Mouse (Mus musculus) liver, adult 2 months (tissue): ENCODE data around the gene Hykk. TPM values are rescaled to one million over a fixed set of nuclear protein-coding genes. Genes with fewer than 3 reads are reported as not detected.
A peak's percentile ranks its signal among the peaks of the same experiment; 100 is the strongest.

ENCODE experiments used
- DNase-seq: peaks from one replicate; pipeline ENCODE4 v3.0.0-alpha.2; 2011; ENCODE audit warnings: low read depth, low spot score; ENCODE audit errors: extremely low read depth
- H3K27ac ChIP-seq: fragments of 200-500 bp; replicated peaks from 2 replicates; pipeline ENCODE4 v1.5.1; 2012; ENCODE audit warnings: low read depth, mild to moderate bottlenecking, control low read depth, inconsistent platforms, low read length; ENCODE audit not compliant: insufficient read depth
- H3K27me3 ChIP-seq: fragments of 200-500 bp; 2 replicates; pipeline ENCODE4 v1.6.1; 2012; ENCODE audit warnings: mild to moderate bottlenecking, moderate library complexity, low read length, inconsistent platforms; ENCODE audit not compliant: control insufficient read depth, insufficient read depth
- H3K36me3 ChIP-seq: fragments of 200-500 bp; 2 replicates; pipeline ENCODE4 v1.6.1; 2012; ENCODE audit warnings: low read length, inconsistent platforms; ENCODE audit not compliant: control insufficient read depth, insufficient read depth
- H3K4me1 ChIP-seq: fragments of 200-500 bp; 2 replicates; pipeline ENCODE4 v1.6.1; 2011; ENCODE audit warnings: low read length; ENCODE audit not compliant: control insufficient read depth, insufficient read depth
- H3K4me3 ChIP-seq: fragments of 200-500 bp; 2 replicates; pipeline ENCODE4 v1.5.1; 2011; ENCODE audit warnings: low read depth, mild to moderate bottlenecking, control low read depth, low read length, moderate library complexity; ENCODE audit not compliant: insufficient read depth
- H3K79me2 ChIP-seq: fragments of 200-500 bp; 2 replicates; pipeline ENCODE4 v1.6.1; 2012; ENCODE audit warnings: inconsistent platforms, mild to moderate bottlenecking, low read length, moderate library complexity; ENCODE audit not compliant: control insufficient read depth, insufficient read depth
- H3K9ac ChIP-seq: fragments of 200-500 bp; 2 replicates; pipeline ENCODE4 v1.6.1; 2012; ENCODE audit warnings: low read depth, mild to moderate bottlenecking, control low read depth, inconsistent platforms, low read length
- CTCF ChIP-seq: fragments of 200-500 bp; IDR thresholded peaks from 2 replicates; pipeline ENCODE4 v1.5.1; 2011; ENCODE audit warnings: low read depth, low read length, control low read depth
- POLR2A ChIP-seq: fragments of 200-500 bp; IDR thresholded peaks from 2 replicates; pipeline ENCODE4 v1.6.1; 2011; ENCODE audit warnings: low read length, control low read depth; ENCODE audit not compliant: insufficient read depth; ENCODE audit errors: extremely low read depth
- WGBS: fragments of 180-500 bp; shearing (Covaris S2); methylation state at CpG from one replicate; pipeline ENCODE4 v1.1.7; 2018; 5-methylcytosine and 5-hydroxymethylcytosine counted together
- polyA plus RNA-seq: library from polyadenylated mRNA; depleted of rRNA; stranded (reverse); fragments of >200 nt; gene quantifications from 2 replicates; pipeline ENCODE4 v1.2.3, GENCODE M21; 2012
- total RNA-seq: library from RNA; depleted of rRNA; stranded (reverse); fragments of >200 nt; gene quantifications from 2 replicates; pipeline ENCODE4 v1.2.3, GENCODE M21; 2014

Gene Hykk
- total and polyA plus RNA-seq, 2 experiments = 8.7 to 67.9 TPM

DNA sequence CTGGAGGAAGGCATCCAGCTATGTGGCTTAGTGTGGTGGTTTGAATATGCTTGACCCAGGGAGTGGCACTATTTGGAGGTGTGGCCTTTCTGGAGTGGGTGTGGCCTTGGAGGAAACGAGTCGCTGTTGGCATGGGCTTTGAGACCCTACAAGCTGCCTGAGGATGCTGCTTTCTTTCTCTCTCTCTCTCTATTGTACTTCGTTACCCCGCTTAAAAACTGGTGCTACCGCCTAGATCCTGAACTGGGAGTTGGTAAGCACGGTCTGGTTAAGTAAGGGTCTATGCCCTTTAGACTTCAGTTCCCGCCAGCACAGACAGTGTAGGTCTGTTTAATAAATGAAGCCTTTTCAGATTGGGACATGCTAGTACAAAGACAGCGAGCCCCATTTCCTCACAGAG is 682 bp upstream of the Hykk start:
- Histone ChIP-seq H3K9ac (no peak overlapping the region), H3K27me3 (no peaks in the 10 kb centered on the region), H3K4me1 (peaks cover 9% of the 10 kb centered on the region), H3K79me2 (no peaks in the 10 kb centered on the region; the same call in 1 of the 2 replicates), H3K4me3 (no peak overlapping the region), H3K36me3 (peaks cover 7% of the 10 kb centered on the region), H3K27ac (no peak overlapping the region)
- no peak for TF ChIP-seq CTCF
- TF ChIP-seq POLR2A = no peak
- WGBS = 73% methylated on average over 8 of the region's 8 CpGs
- DNase-seq = no peak

DNA sequence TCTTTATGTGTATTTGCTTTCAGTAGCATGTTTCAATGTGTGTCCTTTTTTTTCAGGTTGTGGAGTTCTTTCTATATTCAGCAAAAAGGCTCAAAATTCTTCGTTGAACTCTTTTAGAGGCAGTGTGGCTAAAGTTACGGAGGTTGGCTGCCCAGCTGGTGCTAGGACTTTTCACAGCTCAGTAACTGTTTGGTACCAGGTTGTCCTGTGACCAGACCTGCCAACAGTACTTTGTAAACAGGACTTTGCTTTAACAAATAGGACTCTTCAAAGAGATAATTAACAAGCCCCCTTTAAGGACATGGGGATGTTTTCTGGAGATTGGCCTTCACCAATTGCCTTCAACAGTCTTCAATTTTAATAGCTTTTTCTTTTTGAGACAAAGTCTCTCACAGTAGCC is 1.1 kb downstream of the Hykk start:
- Histone ChIP-seq H3K4me1 (peaks cover 9% of the 10 kb centered on the region), H3K4me3 (peak overlapping the region; percentile 82), H3K27ac (peak overlapping the region; percentile 92), H3K27me3 (no peaks in the 10 kb centered on the region), H3K9ac (peak overlapping the region; percentile 68), H3K36me3 (peaks cover 14% of the 10 kb centered on the region), H3K79me2 (peaks cover 4% of the 10 kb centered on the region; the same call in 1 of the 2 replicates)
- 28% methylated on average over 2 of the region's 2 CpGs for WGBS
- TF ChIP-seq CTCF (no peak), POLR2A (no peak)
- peak; percentile 94 for DNase-seq

DNA sequence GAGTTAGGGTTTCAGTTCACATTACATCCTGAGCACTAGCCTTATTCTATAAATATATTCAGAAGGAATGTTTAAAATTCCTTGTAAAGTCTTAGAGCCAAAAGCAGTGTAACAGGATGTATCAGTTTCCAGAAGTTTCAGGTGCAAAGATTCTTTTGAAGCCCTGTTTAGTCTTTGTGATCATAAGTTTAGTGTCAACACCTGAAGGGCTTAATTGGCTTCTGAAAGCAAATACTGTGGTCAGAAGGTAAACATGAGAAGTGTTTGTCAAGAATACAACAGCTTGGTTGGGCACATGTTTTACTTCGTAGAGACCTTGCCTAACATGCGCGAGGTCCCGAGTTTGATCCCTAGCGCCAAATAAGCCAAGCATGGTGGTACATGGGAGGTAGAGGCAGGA is 1.7 kb downstream of the Hykk start:
- WGBS = 26% methylated on average over 5 of the region's 5 CpGs
- peaks cover 9% of the 10 kb centered on the region for H3K4me1 ChIP-seq
- TF ChIP-seq CTCF (no peak), POLR2A (no peak)
- peaks cover 14% of the 10 kb centered on the region for H3K36me3 ChIP-seq
- H3K9ac ChIP-seq = no peak overlapping the region
- peak overlapping the region; percentile 91 for H3K27ac ChIP-seq
- DNase-seq = peak; percentile 84
- H3K4me3 ChIP-seq = peak overlapping the region; percentile 51
- H3K27me3 ChIP-seq = no peaks in the 10 kb centered on the region
- peaks cover 4% of the 10 kb centered on the region; the same call in 1 of the 2 replicates for H3K79me2 ChIP-seq

DNA sequence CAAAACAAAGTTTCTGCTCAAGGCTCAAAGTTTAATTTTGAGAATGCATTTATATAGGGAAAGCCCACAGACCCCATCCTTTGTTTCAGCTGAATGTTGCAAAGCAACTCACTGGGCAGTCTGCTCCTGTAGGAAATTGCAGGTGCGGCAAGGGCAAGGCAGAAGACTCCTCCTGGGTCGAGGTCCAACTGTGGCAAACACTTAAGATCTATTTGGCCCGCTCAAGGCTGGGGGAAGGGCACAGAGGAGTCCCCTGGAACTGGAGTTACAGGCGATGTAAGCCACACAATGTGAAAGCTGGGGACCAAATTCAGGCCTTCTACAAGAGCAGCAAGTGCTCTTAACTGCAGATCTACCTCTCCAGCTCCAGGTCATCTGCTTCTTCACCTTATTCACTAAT is 2.9 kb downstream of the Hykk start:
- peaks cover 9% of the 10 kb centered on the region for H3K4me1 ChIP-seq
- H3K4me3 ChIP-seq = no peak overlapping the region
- no peak for TF ChIP-seq CTCF
- TF ChIP-seq POLR2A = no peak
- DNase-seq = peak; percentile 27
- H3K27ac ChIP-seq = peak overlapping the region; percentile 1; the same call in 1 of the 2 replicates
- peaks cover 14% of the 10 kb centered on the region for H3K36me3 ChIP-seq
- H3K9ac ChIP-seq = no peak overlapping the region
- WGBS = 66% methylated on average over 4 of the region's 4 CpGs
- H3K79me2 ChIP-seq = peaks cover 4% of the 10 kb centered on the region; the same call in 1 of the 2 replicates
- H3K27me3 ChIP-seq = no peaks in the 10 kb centered on the region

DNA sequence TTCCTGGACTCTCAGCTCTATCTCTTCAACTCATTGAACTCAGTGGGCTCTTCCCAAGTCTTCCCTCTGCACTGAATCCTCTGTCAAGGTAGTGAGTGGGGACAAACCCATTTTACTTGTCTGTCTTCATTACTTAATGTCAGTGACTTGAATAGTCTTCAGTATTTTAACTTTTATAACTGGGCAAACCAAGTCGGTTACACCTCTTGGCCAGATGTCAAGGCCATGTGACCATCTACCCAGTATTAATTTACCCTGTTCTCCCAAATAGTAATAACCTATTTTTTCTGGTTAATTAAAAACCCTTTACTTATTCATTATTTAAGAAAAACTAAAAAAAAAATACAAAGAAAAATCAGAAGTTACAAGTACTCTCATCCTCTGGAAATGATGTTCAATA is 13.7 kb downstream of the Hykk start:
- peaks cover 17% of the 10 kb centered on the region for H3K4me1 ChIP-seq
- no peaks in the 10 kb centered on the region for H3K27me3 ChIP-seq
- H3K4me3 ChIP-seq = no peak overlapping the region
- peak; percentile 57 for DNase-seq
- peaks cover 22% of the 10 kb centered on the region for H3K36me3 ChIP-seq
- 0 out of 2 replicates have a peak overlapping the region, but pooled peaks have one; percentile 4 for H3K27ac ChIP-seq
- TF ChIP-seq POLR2A (no peak), CTCF (no peak)
- peaks cover 8% of the 10 kb centered on the region; the same call in 1 of the 2 replicates for H3K79me2 ChIP-seq
- H3K9ac ChIP-seq = no peak overlapping the region
- WGBS = 38% methylated on average over 1 of the region's 1 CpGs

DNA sequence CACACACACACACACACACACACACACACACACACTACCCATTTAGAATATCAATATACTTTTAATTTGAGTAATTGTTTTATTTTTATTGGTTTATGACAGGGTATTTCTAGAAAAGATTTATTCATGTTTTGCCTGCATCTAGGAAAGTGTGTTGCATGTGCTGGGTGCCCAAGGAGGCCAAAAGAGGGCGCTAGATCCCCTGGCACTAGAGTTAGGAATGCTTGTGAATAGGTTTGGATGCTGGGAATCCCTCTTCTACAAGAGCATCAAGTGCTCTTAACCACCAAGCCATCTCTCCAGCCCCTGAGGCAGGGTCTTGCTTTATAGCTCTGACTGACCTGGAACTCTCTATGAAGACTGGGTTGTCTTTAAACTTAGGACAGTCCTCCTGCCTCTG is 14.7 kb downstream of the Hykk start:
- 29% methylated on average over 1 of the region's 1 CpGs for WGBS
- peak overlapping the region; percentile 46 for H3K27ac ChIP-seq
- peaks cover 24% of the 10 kb centered on the region for H3K36me3 ChIP-seq
- TF ChIP-seq CTCF (peak; percentile 59), POLR2A (no peak)
- no peak overlapping the region for H3K9ac ChIP-seq
- peak; percentile 50 for DNase-seq
- H3K79me2 ChIP-seq = peaks cover 8% of the 10 kb centered on the region; the same call in 1 of the 2 replicates
- no peak overlapping the region for H3K4me3 ChIP-seq
- H3K4me1 ChIP-seq = peaks cover 17% of the 10 kb centered on the region
- no peaks in the 10 kb centered on the region for H3K27me3 ChIP-seq
